Mouse (Mus musculus) ovary, adult 18-20 months (tissue): ENCODE data around the gene Olfr975.
"Not testable (repeated sequence)": the region's sequence is repeated elsewhere in the genome, so short reads cannot be mapped to it uniquely, and the experiment has no call there.

Experiments
- DNase-seq: peaks from one replicate; pipeline ENCODE4 v3.0.0; 2022; ENCODE audit warnings: low spot score, mixed read lengths

Olfr975 gene

GRCm38 (mm10) chr9:39951946-39952345 is at the start of gene Olfr975:
Gene Olfr975 (minus strand): TSS chr9:39952046.
- DNase-seq = no peak

- DNase-seq = no peak
These were observed 40.0 kb upstream of the Olfr975 start, which contains the start of gene Olfr978 for GRCm38 (mm10) chr9:39991813-39992212. Gene Olfr978 (plus strand): TSS chr9:39992113.

GRCm38 (mm10) chr9:39976581-39977145 is 24.8 kb upstream of the Olfr975 start:
- not testable (repeated sequence) for DNase-seq

GRCm38 (mm10) chr9:39961033-39961432 is 9.2 kb upstream of the Olfr975 start, which contains the start of gene Olfr976:
Gene Olfr976 (minus strand): TSS chr9:39961133.
- not testable (repeated sequence) for DNase-seq

- DNase-seq = no peak
These were observed 14.6 kb downstream of the Olfr975 start, which contains the start of gene Olfr974 for GRCm38 (mm10) chr9:39937201-39937600. Gene Olfr974 (plus strand): TSS chr9:39937501.

GRCm38 (mm10) chr9:39928837-39929236 is 23.0 kb downstream of the Olfr975 start:
- DNase-seq = not testable (repeated sequence)

GRCm38 (mm10) chr9:39927975-39928836 is 23.6 kb downstream of the Olfr975 start:
- not testable (repeated sequence) for DNase-seq

GRCm38 (mm10) chr9:39909939-39910338 is 41.9 kb downstream of the Olfr975 start:
- no peak for DNase-seq

GRCm38 (mm10) chr9:39907036-39907435 is 44.8 kb downstream of the Olfr975 start, which contains the start of gene Olfr229:
Gene Olfr229 (plus strand): TSS chr9:39907336.
- DNase-seq = no peak

- DNase-seq = no peak
These were observed 46.7 kb downstream of the Olfr975 start for GRCm38 (mm10) chr9:39905106-39905505.
